Mouse (Mus musculus) cortical plate, adult 2 months (tissue): ENCODE results near the gene H60b. TPM values are rescaled to one million over a fixed set of nuclear protein-coding genes. Genes with fewer than 3 reads are reported as not detected.
"Not testable (repeated sequence)": the region's sequence is repeated elsewhere in the genome, so short reads cannot be mapped to it uniquely, and the experiment has no call there.

ENCODE experiments used
- H3K27ac ChIP-seq: fragments of 200-500 bp; 2 replicates; pipeline ENCODE4 v1.5.1; 2012; ENCODE audit warnings: low read length, control low read depth, inconsistent platforms; ENCODE audit not compliant: insufficient read depth
- H3K4me1 ChIP-seq: fragments of 200-500 bp; 2 replicates; pipeline ENCODE4 v1.6.1; 2011; ENCODE audit warnings: low read length; ENCODE audit not compliant: control insufficient read depth, insufficient read depth
- H3K4me3 ChIP-seq: fragments of 200-500 bp; 2 replicates; pipeline ENCODE4 v1.5.1; 2011; ENCODE audit warnings: mild to moderate bottlenecking, low read length, control low read depth; ENCODE audit not compliant: insufficient read depth
- CTCF ChIP-seq: fragments of 200-500 bp; IDR thresholded peaks from 2 replicates; pipeline ENCODE4 v1.5.1; 2011; ENCODE audit warnings: mild to moderate bottlenecking, control low read depth, low read length; ENCODE audit not compliant: insufficient read depth; ENCODE audit errors: extremely low read depth
- POLR2A ChIP-seq: fragments of 200-500 bp; IDR thresholded peaks from 2 replicates; pipeline ENCODE4 v1.6.1; 2011; ENCODE audit warnings: mild to moderate bottlenecking, low read length, control low read depth; ENCODE audit not compliant: insufficient read depth; ENCODE audit errors: extremely low read depth
- polyA plus RNA-seq: library from polyadenylated mRNA; depleted of rRNA; stranded (reverse); fragments of >200 nt; gene quantifications from 2 replicates; pipeline ENCODE4 v1.2.3, GENCODE M21; 2012; rRNA removed

H60b gene
- 0.46 and 0.49 TPM in 2 replicates for polyA plus RNA-seq

DNA sequence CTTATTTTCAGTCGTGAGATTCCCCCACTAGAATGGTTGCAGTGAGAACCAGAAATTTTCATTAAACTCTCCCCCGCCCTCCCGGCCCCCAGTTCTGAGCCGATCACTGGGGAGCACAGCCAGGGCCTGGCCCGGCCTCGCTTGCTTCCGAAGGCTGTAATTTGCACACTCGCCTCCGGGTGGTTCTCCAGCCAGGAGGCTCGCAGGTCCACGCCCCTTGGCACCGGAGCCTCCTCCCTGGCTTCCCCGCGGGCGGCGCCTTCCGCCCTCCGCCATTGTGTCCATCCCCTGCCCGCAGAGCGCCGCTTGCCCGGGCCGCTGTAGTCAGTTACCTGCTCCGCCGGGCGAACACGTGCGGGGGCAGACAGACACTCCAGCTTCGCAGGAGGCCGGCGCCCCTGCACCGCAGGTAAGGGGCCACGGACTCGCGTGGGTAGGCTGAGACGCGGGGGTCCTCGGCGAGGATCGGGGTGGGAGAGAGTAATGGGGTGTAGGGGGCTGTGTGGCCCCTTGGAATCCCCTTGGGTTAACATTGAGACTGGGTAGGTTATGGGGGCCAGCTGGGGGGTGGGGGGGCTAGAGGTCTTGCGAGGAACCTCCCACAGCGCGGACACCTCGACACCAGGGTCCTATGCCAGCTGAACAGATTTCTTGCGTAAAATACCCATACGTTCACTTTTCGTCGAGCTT is at the start of gene H60b, which contains the start of gene Raet1e:
Gene H60b, plus strand, starts transcription at position 277 of the 690 bp plus-strand sequence.
Gene Raet1e, plus strand, starts transcription at position 260 of the 690 bp plus-strand sequence.
- not testable (repeated sequence) for H3K4me1 ChIP-seq, H3K4me3 ChIP-seq, H3K27ac ChIP-seq

DNA sequence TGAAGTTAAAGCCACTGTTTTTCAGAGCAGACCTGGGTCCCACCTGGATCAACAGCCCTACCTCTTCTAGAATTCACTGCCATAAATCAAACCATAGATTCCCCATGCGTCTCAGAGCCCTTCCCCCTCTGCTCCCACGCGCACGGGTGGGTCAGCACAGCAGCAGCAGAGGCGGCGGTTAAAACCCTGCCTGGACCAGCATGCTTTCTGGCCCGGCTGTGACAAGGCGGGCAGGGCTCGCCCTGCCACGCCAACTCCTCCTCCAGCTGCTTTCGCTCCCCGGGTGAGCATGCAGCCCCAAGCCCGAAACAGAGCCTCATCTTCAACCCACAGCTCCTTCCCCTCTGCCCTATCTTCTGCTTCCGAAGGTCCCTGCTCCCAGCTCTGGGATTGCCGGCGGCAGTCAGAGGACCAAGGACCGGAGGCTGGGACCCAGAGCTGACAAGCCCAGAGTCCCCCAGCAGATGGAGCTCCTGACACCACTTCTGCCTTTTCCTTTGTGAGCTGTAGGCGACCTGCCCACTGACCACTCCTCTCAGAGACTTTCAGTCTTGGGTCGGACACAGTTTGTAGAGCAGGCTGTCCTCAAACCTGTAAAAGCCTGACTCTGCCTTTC is 17.6 kb upstream of the H60b start:
- no peak overlapping the region for H3K27ac ChIP-seq
- TF ChIP-seq POLR2A (no peak), CTCF (peak; percentile 45)
- H3K4me1 ChIP-seq, result no peaks in the 10 kb centered on the region
- 0 out of 2 replicates have a peak overlapping the region, but pooled peaks have one; percentile 26 for H3K4me3 ChIP-seq

DNA sequence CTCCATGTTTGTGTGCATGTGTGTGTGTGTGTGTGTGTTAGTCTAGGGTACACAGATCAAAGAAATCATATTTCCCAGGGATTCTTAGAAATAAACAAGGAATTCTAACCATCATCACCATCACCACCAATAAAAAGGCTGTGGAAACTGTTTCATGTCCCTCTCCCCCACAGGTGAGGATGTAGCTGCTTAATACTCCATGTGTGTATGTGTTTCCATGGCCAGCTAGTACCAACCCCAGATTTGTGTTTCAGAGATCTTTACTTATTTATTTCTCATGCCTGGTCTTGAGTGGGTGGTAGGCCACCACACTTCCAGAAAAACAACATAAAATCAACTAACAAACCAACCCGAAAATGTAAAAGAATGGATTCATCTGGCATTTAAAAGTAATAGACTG is 16.2 kb upstream of the H60b start:
- not testable (repeated sequence) for H3K27ac ChIP-seq, H3K4me1 ChIP-seq, H3K4me3 ChIP-seq

DNA sequence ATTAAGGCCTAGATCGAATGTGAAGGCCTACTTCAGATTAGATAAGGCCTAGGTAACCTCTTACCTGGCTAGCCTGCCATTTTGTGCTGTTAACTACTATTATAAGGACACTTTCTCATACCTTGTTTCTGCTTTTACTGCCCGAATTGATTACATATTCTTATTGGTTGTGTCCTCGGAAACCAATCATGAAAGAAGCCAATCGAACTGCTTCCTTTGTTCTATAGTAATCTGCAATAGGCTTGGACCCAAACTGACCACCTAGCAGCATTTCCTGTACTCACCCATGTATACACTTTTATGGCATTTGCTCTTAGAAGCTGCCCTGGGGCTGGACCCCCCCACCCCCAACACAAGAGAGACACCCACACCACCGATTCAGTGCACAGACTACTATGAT is 15.5 kb upstream of the H60b start:
- Histone ChIP-seq H3K4me1 (no peaks in the 10 kb centered on the region), H3K27ac (no peak overlapping the region), H3K4me3 (no peak overlapping the region)
- TF ChIP-seq POLR2A, result no peak
- no peak for TF ChIP-seq CTCF

DNA sequence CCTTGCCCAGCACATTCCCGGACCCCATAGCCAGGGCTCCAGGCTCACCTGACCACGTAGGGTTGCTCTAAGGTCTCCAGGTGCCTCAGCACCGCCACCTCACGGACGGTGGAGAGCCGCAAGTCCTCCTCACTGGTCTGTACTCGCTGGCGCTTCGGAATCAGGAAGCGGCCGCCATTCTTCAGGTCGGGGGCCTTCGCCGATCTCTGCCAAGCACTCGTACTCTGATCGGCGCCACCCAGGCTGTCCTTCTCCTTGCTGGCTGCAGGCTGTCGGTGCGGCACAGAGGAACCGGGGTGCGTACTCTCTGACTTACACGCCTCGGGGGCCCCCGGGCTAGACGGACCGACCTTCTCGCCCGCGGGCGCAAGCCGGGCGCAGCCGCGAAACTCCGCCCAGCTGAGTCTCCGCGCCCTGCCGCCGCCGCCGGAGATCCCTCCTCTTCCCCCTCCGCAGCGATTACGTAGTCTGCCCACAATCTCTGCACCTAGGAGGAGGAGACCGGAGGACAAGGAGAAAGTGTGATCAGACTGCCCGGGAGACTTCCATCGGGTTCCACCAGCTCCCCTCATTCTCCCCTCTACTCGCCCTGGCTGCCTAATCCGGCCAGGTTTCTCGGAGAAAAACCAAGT is 9.8 kb upstream of the H60b start:
- no peak for TF ChIP-seq POLR2A
- TF ChIP-seq CTCF, result no peak
- Histone ChIP-seq H3K27ac (peak overlapping the region; percentile 66; the same call in 1 of the 2 replicates), H3K4me1 (no peaks in the 10 kb centered on the region), H3K4me3 (peak overlapping the region; percentile 43)

DNA sequence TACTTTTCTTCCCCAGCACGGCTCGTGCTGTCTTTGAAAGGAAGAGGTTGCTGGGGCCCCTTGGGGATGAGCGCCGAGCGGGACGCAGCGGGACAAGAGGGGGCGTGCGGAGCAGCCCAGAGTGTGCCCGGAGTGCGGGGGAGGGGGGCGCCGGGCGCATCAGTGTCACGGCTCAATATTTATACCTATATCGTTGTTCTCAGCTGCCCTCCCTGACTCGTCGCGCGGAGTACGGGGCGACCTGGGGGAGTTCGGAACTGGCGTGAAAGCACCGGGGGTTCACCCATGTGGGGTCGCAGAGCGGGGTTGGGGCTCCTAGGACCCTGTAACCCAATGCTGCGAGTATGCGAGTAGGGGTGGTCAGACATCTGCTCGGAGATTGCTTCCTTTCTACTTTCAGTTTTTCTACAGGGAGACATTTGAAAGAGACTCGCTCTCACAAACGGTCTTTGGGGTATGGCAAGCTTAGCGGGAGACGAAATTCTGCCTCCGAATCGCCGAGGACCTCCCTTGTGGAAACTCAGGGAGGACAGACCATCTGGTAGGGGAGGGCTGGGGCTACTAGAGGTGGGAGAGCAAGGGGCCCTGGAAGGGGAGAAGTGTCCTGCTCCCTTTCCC is 9.2 kb upstream of the H60b start, which contains the start of gene E030030I06Rik:
Gene E030030I06Rik, minus strand, starts transcription at position 198 of the 618 bp plus-strand sequence.
- Histone ChIP-seq H3K27ac (peak within 1 kb of the TSS; percentile 66; the same call in 1 of the 2 replicates), H3K4me3 (peak within 1 kb of the TSS; percentile 43), H3K4me1 (no peaks in the 10 kb centered on the region)
- TF ChIP-seq POLR2A (no peak), CTCF (no peak)

DNA sequence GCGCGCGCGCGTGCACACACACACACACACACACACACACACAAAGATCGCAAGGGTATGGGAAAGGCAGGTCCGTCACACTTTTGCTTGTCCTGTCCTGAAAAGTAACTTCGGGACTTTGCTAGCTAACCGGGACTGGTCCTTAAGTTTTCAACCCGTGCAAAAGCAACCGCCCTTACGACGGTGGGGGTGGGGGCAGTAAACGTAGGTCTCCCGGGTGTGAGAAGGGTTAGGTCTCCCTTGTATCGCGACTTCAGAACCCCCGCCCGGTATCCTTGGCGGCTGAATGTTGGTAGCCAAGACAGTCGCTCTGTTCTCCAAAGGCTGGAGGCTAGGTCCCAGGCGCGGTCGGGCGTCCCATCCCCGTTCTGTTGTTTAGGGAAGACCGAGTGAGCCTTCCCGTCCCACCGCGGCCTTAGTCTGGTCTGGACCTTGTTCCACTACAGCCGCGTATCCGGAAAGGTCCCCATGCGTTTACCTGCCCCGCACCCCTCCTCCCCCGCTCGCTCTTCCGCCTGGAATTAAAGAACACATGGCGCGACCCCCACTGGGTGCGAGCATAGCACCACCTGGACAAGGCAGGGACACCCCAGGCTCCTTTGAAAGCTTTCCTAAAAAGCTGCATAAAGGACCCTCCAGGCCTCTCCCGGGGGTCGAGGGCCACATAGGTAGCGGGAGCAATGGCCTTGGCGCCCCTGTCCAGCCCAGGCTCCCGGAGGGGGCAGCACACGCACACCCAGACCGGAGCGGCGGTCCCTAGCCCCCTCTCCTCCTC is 8.5 kb upstream of the H60b start:
- TF ChIP-seq POLR2A, result no peak
- TF ChIP-seq CTCF, result no peak
- peak overlapping the region; percentile 43; the same call in 1 of the 2 replicates for H3K4me3 ChIP-seq
- H3K4me1 ChIP-seq, result no peaks in the 10 kb centered on the region

DNA sequence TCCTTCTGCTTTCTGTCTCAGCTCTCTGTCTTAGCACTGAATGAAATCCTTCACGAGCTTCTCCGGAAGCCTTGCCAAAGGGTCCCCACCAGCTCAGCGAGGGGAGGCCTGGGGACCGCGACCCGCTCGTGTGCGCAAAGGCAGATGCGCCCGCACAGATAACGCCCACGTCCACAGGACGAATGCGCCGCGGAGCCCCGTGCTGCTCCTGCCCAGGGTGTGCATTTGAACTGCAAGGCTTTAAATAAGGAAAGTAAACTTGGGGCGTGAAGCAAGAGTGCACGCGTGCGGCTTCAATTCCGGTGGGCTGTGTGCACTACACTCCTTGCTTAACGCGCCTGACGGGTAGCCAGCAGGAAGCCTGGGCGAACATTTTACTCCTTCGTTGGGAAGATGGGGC is 7.8 kb upstream of the H60b start:
- Histone ChIP-seq H3K4me3 (no peak overlapping the region), H3K4me1 (no peaks in the 10 kb centered on the region), H3K27ac (no peak overlapping the region)
- no peak for TF ChIP-seq CTCF
- no peak for TF ChIP-seq POLR2A

More for the DNA sequence above, 8.5 kb upstream of the H60b start:
- H3K27ac ChIP-seq, result no peak overlapping the region

DNA sequence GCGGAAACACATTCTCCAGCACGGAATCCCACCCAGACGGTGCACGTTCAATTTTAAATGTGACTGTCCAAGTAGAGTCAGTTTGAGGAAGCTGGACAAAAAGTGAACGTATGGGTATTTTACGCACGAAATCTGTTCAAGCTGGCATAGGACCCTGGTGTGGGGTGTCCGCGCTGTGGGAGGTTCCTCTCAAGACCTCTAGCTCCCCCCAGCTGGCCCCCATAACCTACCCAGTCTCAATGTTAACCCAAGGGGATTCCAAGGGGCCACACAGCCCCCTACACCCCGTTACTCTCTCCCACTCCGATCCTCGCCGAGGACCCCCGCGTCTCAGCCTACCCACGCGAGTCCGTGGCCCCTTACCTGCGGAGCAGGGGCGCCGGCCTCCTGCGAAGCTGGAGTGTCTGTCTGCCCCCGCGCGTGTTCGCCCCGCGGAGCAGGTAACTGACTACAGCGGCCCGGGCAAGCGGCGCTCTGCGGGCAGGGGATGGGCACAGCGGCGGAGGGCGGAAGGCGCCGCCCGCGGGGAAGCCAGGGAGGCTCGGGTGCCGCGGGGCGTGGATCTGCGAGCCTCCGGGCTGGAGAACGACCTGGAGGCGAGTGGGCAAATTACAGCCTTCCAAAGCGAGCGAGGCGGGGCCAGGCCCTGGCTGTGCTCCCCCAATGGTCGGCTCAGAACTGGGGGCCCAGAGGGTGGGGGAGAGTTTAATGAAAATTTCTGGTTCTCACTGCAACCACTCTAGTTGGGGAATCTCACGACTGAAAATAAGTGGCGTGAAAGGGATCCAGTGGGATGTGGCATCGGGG is 7.1 kb upstream of the H60b start:
- H3K4me3 ChIP-seq, H3K27ac ChIP-seq, H3K4me1 ChIP-seq: not testable (repeated sequence)

DNA sequence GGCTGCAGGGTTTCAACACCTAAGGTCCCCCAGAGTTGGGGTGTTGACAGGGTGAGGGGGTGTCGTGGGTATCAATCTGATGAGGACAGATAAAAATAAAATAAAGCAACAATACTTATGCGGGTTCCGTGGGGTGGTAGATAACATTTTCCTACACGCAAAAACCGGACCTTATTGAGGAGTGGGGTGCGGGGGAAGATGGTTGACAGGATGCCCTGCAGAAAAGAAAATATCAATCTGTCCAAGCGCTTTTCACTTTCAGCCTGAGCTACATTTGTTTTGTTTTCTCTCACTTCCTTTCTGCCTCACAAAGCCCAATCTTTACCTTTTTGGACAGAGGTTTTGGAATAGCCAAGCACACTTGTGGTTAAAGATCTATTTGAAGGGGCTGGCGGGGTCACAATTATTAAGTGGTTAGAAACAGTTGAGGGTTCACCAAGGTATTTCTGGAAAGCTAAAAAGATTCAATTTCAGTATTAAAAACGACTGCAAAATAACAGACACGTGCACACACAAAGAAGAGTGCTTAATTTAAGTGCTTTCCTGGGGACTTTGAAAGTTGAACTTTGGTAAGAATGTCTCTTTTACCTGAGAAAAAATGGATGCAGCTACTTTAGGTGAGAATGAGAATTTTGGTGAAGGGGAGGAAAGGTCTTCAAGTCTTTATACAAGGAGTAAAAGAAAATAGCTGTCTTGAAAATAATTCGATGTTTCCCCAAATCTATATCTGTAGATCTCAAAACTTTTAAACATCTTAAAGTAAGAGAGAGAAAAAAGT is 6.3 kb upstream of the H60b start:
- not testable (repeated sequence) for H3K27ac ChIP-seq, H3K4me3 ChIP-seq, H3K4me1 ChIP-seq

DNA sequence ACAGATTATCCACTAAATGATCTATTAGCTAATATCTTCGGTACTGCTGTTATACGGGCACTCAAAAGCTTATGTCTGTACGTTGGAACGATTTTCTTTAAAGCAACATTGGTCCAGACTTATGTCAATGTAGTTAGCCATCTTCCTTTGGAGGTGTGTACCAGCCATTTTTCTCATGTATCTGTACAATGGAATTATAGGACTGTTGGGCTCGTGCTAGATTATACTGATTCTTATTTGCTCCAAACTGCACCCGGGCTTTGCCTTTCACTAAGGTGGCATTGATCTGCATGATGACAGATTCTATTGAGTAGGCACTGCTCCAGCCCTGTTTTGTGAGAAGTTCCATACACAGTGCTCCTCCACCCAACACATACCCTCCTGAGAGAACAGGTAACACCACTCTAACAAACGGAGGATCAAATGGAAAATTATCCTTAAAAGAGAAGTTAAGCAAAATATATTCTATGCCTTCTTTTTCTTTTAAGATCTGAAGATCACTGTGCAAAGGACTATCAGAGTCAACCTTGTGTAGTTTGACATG is 5.2 kb upstream of the H60b start:
- not testable (repeated sequence) for H3K4me3 ChIP-seq, H3K27ac ChIP-seq, H3K4me1 ChIP-seq

DNA sequence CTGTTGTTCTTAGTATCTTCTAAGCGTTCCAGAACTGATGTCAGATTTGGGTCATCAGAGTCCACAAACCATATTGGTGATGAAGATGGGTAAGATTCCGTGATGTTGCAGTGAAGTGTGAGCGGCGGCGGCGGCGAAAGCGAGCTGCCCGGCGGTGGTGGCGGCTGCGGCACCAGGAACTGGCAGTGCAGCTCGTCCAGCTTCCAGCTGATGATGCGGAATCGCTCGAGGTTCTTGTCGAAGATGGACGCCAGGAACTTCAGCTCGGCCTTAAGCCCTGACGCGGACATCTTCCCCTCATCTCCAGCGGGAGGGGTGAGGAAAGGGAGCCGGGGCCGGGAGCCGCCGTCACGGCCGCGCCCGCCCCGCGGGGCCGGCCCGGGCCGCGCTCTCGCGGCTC is 4.3 kb upstream of the H60b start:
- H3K4me3 ChIP-seq, result not testable (repeated sequence)

More for the DNA sequence above, 4.3 kb upstream of the H60b start:
- H3K4me1 ChIP-seq, H3K27ac ChIP-seq: not testable (repeated sequence)
